Mouse (Mus musculus): ENCODE measurements at regions not wholly inside any gene's neighbourhood (a gene's known extent, or its start where the extent isn't known, plus 50 kb on each side); places are given as distances from the start of the nearest gene placed in this dataset.

DNA sequence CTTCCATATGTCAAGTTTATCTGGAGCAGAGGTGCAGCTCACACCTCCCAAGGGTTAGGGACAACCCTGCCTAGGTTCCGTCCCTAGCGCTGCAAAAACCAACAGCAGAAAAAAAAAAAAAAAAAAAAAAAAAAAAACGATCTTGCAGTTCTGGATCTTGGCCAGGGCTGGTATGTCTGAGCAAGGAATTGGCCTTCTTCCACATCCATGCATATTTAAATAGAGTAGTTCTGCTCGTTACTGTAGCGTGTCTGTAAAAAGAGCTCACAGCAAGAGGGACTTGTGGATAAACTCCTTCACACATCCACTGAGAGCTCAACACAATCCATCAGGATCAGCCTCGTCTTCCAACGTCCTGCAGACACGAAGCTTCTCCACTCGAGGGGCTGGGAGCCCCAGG is 639.4 kb upstream of the Adam5 start:
- Histone ChIP-seq H3K9ac (ENCODE audit: insufficient read depth, low read depth) (no peak overlapping the region), H3K79me2 (replicated peaks; ENCODE audit: control insufficient read depth, extremely low read depth, insufficient read depth, poor library complexity, severe bottlenecking) (no peaks in the 10 kb centered on the region), H3K36me3 (replicated peaks in 1 of 2; ENCODE audit: control insufficient read depth in 1 of 2, insufficient read depth in 1 of 2, low read length in 1 of 2) (no peaks in the 10 kb centered on the region), H3K4me3 (replicated peaks in 1 of 3; ENCODE audit: low read depth in 2 of 3, low read length in 2 of 3, poor library complexity in 1 of 3) (no peak overlapping the region), H3K4me1 (ENCODE audit: control insufficient read depth in 1 of 2, insufficient read depth in 2 of 2) (no peaks in the 10 kb centered on the region), H3K9me3 (replicated peaks; ENCODE audit: low read length) (no peaks in the 10 kb centered on the region), H3K27me3 (replicated peaks) (peaks cover 3% of the 10 kb centered on the region), H3K4me2 (ENCODE audit: insufficient read depth, low read depth, poor library complexity, severe bottlenecking) (no peak overlapping the region), H3K27ac (ENCODE audit: insufficient read depth, low read depth) (no peak overlapping the region)
- DNase-seq (ENCODE audit: extremely low read depth): no peak
- TF ChIP-seq HCFC1 (IDR thresholded peaks at IDR 0.05; ENCODE audit: low read depth, low read length): no peak
- no peak for TF ChIP-seq USF1 (IDR thresholded peaks at IDR 0.05; ENCODE audit: low read depth, low read length)
- no peak for TF ChIP-seq BHLHE40 (IDR thresholded peaks at IDR 0.05; ENCODE audit: low read depth, low read length)
- TF ChIP-seq GABPA (IDR thresholded peaks at IDR 0.05; ENCODE audit: insufficient replicate concordance, low read depth, low read length): no peak
- TF ChIP-seq IRF4 (IDR thresholded peaks at IDR 0.05; ENCODE audit: low read depth, low read length): no peak
- no peak for TF ChIP-seq RAD21 (IDR thresholded peaks at IDR 0.05; ENCODE audit: low read depth, low read length)
- no peak for TF ChIP-seq SIN3A (IDR thresholded peaks at IDR 0.05; ENCODE audit: low read length)
- TF ChIP-seq NRF1 (IDR thresholded peaks at IDR 0.05; ENCODE audit: low read depth, low read length): no peak
- no peak for TF ChIP-seq NELFE (IDR thresholded peaks at IDR 0.05; ENCODE audit: low read depth, low read length)
- TF ChIP-seq CHD2 (IDR thresholded peaks at IDR 0.05; ENCODE audit: low read length): no peak
- TF ChIP-seq TBP (conservative IDR thresholded peaks at IDR 0.05; ENCODE audit: low read depth, low read length): no peak
- no peak for TF ChIP-seq MAX (IDR thresholded peaks at IDR 0.05; ENCODE audit: low read length)
- TF ChIP-seq CTCF (conservative IDR thresholded peaks at IDR 0.05 in 1 of 2, IDR thresholded peaks at IDR 0.05 in 1 of 2; ENCODE audit: low read depth in 2 of 2, low read length in 2 of 2): no peak
- no peak for TF ChIP-seq MXI1 (IDR thresholded peaks at IDR 0.05; ENCODE audit: low read depth, low read length)
- TF ChIP-seq ETS1 (conservative IDR thresholded peaks at IDR 0.05; ENCODE audit: low read depth, low read length): no peak
- TF ChIP-seq PAX5 (IDR thresholded peaks at IDR 0.05; ENCODE audit: low read length): no peak
- TF ChIP-seq SMC3 (IDR thresholded peaks at IDR 0.05; ENCODE audit: low read depth, low read length): no peak
- TF ChIP-seq KAT2A (IDR thresholded peaks at IDR 0.05; ENCODE audit: insufficient replicate concordance, low read length): no peak
- TF ChIP-seq ZMIZ1 (IDR thresholded peaks at IDR 0.05; ENCODE audit: low read depth, low read length): no peak
- dilution Hi-C loops (cut with MboI; ENCODE audit: extremely low pct_ligation_motif_present, extremely low pct_unique_long_range_greater_than_20kb, low sequenced_read_pairs) (no loop called here), in situ Hi-C loops (cut with MboI; ENCODE audit: low pct_ligation_motif_present, low pct_unique_long_range_greater_than_20kb, low sequenced_read_pairs) (no loop called here)

- H3K4me1 ChIP-seq (ENCODE audit: control insufficient read depth in 1 of 2, insufficient read depth in 2 of 2): no peaks in the 10 kb centered on the region
- H3K79me2 ChIP-seq (replicated peaks; ENCODE audit: control insufficient read depth, extremely low read depth, insufficient read depth, poor library complexity, severe bottlenecking): no peaks in the 10 kb centered on the region
- dilution Hi-C loops (cut with MboI; ENCODE audit: extremely low pct_ligation_motif_present, extremely low pct_unique_long_range_greater_than_20kb, low sequenced_read_pairs): no loop called here
- no peaks in the 10 kb centered on the region for H3K9me3 ChIP-seq (replicated peaks; ENCODE audit: low read length)
- peaks cover 3% of the 10 kb centered on the region for H3K27me3 ChIP-seq (replicated peaks)
- no peak overlapping the region for H3K27ac ChIP-seq (ENCODE audit: insufficient read depth, low read depth)
- H3K36me3 ChIP-seq (replicated peaks in 1 of 2; ENCODE audit: control insufficient read depth in 1 of 2, insufficient read depth in 1 of 2, low read length in 1 of 2): no peaks in the 10 kb centered on the region
- no peak overlapping the region for H3K4me2 ChIP-seq (ENCODE audit: insufficient read depth, low read depth, poor library complexity, severe bottlenecking)
- H3K4me3 ChIP-seq (replicated peaks in 1 of 3; ENCODE audit: low read depth in 2 of 3, low read length in 2 of 3, poor library complexity in 1 of 3): no peak overlapping the region
- in situ Hi-C loops (cut with MboI; ENCODE audit: low pct_ligation_motif_present, low pct_unique_long_range_greater_than_20kb, low sequenced_read_pairs): no loop called here
- TF ChIP-seq ELF1 (IDR thresholded peaks at IDR 0.05; ENCODE audit: low read depth, low read length) (no peak), NELFE (IDR thresholded peaks at IDR 0.05; ENCODE audit: low read depth, low read length) (no peak), KAT2A (IDR thresholded peaks at IDR 0.05; ENCODE audit: insufficient replicate concordance, low read length) (no peak), JUN (IDR thresholded peaks at IDR 0.05; ENCODE audit: insufficient read depth, low read depth, low read length) (no peak), USF2 (conservative IDR thresholded peaks at IDR 0.05; ENCODE audit: low read depth, low read length) (no peak), MAFK (IDR thresholded peaks at IDR 0.05; ENCODE audit: insufficient replicate concordance, low read length) (no peak), CHD2 (IDR thresholded peaks at IDR 0.05; ENCODE audit: low read length) (no peak), NRF1 (IDR thresholded peaks at IDR 0.05; ENCODE audit: low read depth, low read length) (no peak), ETS1 (conservative IDR thresholded peaks at IDR 0.05; ENCODE audit: low read depth, low read length) (no peak), MYC (IDR thresholded peaks at IDR 0.05; ENCODE audit: low read depth, low read length) (no peak), POLR2A (IDR thresholded peaks at IDR 0.05; ENCODE audit: low read depth, low read length) (no peak), UBTF (IDR thresholded peaks at IDR 0.05; ENCODE audit: low read depth, low read length) (no peak), PAX5 (IDR thresholded peaks at IDR 0.05; ENCODE audit: low read length) (no peak), BHLHE40 (IDR thresholded peaks at IDR 0.05; ENCODE audit: low read depth, low read length) (no peak), CTCF (conservative IDR thresholded peaks at IDR 0.05 in 1 of 2, IDR thresholded peaks at IDR 0.05 in 1 of 2; ENCODE audit: low read depth in 2 of 2, low read length in 2 of 2) (no peak), GABPA (IDR thresholded peaks at IDR 0.05; ENCODE audit: insufficient replicate concordance, low read depth, low read length) (no peak), EP300 (IDR thresholded peaks at IDR 0.05; ENCODE audit: low read length) (no peak), TCF12 (IDR thresholded peaks at IDR 0.05; ENCODE audit: low read depth, low read length) (no peak), MXI1 (IDR thresholded peaks at IDR 0.05; ENCODE audit: low read depth, low read length) (no peak)
- DNase-seq (ENCODE audit: extremely low read depth): no peak
- no peak overlapping the region for H3K9ac ChIP-seq (ENCODE audit: insufficient read depth, low read depth)
Observed at GRCm38 (mm10) chr8:25462492-25462891, 638.3 kb upstream of the Adam5 start.
